Mouse (Mus musculus) liver, embryonic 15.5 days (tissue): ENCODE data around the gene Vmn1r233. TPM values are rescaled to one million over a fixed set of nuclear protein-coding genes. Genes with fewer than 3 reads are reported as not detected.
A peak's percentile ranks its signal among the peaks of the same experiment; 100 is the strongest.

Source experiments
- ATAC-seq: fragments of 200-750 bp; cut with Nextera tagmentation; 2 replicates; pipeline ENCODE4 v1.8.0; 2017; ENCODE audit warnings: moderate number of reproducible peaks, mild to moderate bottlenecking, moderate library complexity; ENCODE audit not compliant: insufficient read depth
- H3K27ac ChIP-seq: fragments of 300-500 bp; sonication (generic); replicated peaks from 2 replicates; pipeline ENCODE4 v1.5.1; 2015; ENCODE audit warnings: mild to moderate bottlenecking, inconsistent platforms
- H3K27me3 ChIP-seq: fragments of 300-500 bp; sonication (generic); 2 replicates; pipeline ENCODE4 v1.6.1; 2015; ENCODE audit warnings: mild to moderate bottlenecking, inconsistent platforms
- H3K36me3 ChIP-seq: fragments of 300-500 bp; sonication (generic); replicated peaks from 2 replicates; pipeline ENCODE4 v1.6.1; 2015; ENCODE audit warnings: moderate library complexity, mild to moderate bottlenecking, inconsistent platforms
- H3K4me1 ChIP-seq: fragments of 300-500 bp; sonication (generic); replicated peaks from 2 replicates; pipeline ENCODE4 v1.6.1; 2015; ENCODE audit warnings: inconsistent platforms
- H3K4me2 ChIP-seq: fragments of 300-500 bp; sonication (generic); 2 replicates; pipeline ENCODE4 v1.6.1; 2015; ENCODE audit warnings: moderate library complexity, mild to moderate bottlenecking, inconsistent platforms
- H3K4me3 ChIP-seq: fragments of 300-500 bp; sonication (generic); replicated peaks from 2 replicates; pipeline ENCODE4 v1.5.1; 2015; ENCODE audit warnings: mild to moderate bottlenecking, inconsistent platforms
- H3K9ac ChIP-seq: fragments of 300-500 bp; sonication (generic); 2 replicates; pipeline ENCODE4 v1.6.1; 2015; ENCODE audit warnings: moderate library complexity, mild to moderate bottlenecking, inconsistent platforms
- H3K9me3 ChIP-seq: fragments of 300-500 bp; sonication (generic); replicated peaks from 2 replicates; pipeline ENCODE4 v1.6.1; 2016; ENCODE audit warnings: inconsistent platforms
- WGBS: fragments of 180-500 bp; shearing (Covaris S2); methylation state at CpG from one replicate; pipeline ENCODE4 v1.1.7; 2015; ENCODE audit warnings: mixed read lengths; ENCODE audit not compliant: insufficient replicate concordance; 5-methylcytosine and 5-hydroxymethylcytosine counted together
- polyA plus RNA-seq: library from polyadenylated mRNA; unstranded; fragments of >200 nt; fragmentation: Nextera tagmentation; extraction: Ambion mirVana; gene quantifications from 2 replicates; pipeline ENCODE4 v1.2.1, GENCODE M21; 2015

Vmn1r233 gene
- polyA plus RNA-seq, 1 experiment from 2014 or later: not detected

- WGBS: under 1% methylated on average over 69 of the region's 69 CpGs
- Histone ChIP-seq H3K27me3 (no peaks in the 10 kb centered on the region), H3K4me2 (peak within 1 kb of the TSS; percentile 81), H3K9me3 (no peaks in the 10 kb centered on the region), H3K36me3 (no peaks in the 10 kb centered on the region), H3K4me1 (peaks cover 29% of the 10 kb centered on the region), H3K27ac (peak within 1 kb of the TSS; percentile 94), H3K9ac (peak within 1 kb of the TSS; percentile 79), H3K4me3 (peak within 1 kb of the TSS; percentile 91)
- ATAC-seq: peak; percentile 97
Observed at GRCm38 (mm10) chr17:20944985-20945891, 51.0 kb downstream of the Vmn1r233 start, which contains the start of gene Ppp2r1a. Ppp2r1a (plus strand) TSS chr17:20945311.

GRCm38 (mm10) chr17:20944226-20944625 lies 52.0 kb downstream of the Vmn1r233 start:
- Histone ChIP-seq H3K27me3 (no peaks in the 10 kb centered on the region), H3K4me2 (peak overlapping the region; percentile 81), H3K9ac (peak overlapping the region; percentile 68), H3K36me3 (no peaks in the 10 kb centered on the region), H3K4me3 (peak overlapping the region; percentile 91), H3K4me1 (peaks cover 29% of the 10 kb centered on the region), H3K9me3 (no peaks in the 10 kb centered on the region), H3K27ac (peak overlapping the region; percentile 88)
- no peak for ATAC-seq
- WGBS: 33% methylated on average over 3 of the region's 3 CpGs

Other genes starting within 250 kb of the Vmn1r233 start
- not detected in 2 replicates for gene Vmn1r228, start 210.3 kb downstream of the Vmn1r233 start, polyA plus RNA-seq
- gene Vmn1r229, start 184.9 kb downstream of the Vmn1r233 start, polyA plus RNA-seq: not detected in 2 replicates
- not detected in 2 replicates for gene Vmn1r230, start 156.0 kb downstream of the Vmn1r233 start, polyA plus RNA-seq
- not detected in 2 replicates for gene Vmn1r231, start 91.4 kb downstream of the Vmn1r233 start, polyA plus RNA-seq
- gene Vmn1r232, start 76.8 kb downstream of the Vmn1r233 start, polyA plus RNA-seq: not detected in 2 replicates
- 92.5 and 97.3 TPM in 2 replicates for gene Ppp2r1a, start 51.2 kb downstream of the Vmn1r233 start, polyA plus RNA-seq
- gene Zfp160, start 12.4 kb upstream of the Vmn1r233 start, polyA plus RNA-seq: 3.6 and 4.5 TPM in 2 replicates
- not detected in 2 replicates for gene Vmn1r234, start 229.6 kb upstream of the Vmn1r233 start, polyA plus RNA-seq